Mouse (Mus musculus) neural tube, embryonic 12.5 days (tissue): ENCODE results near the gene Elobl. TPM values are rescaled to one million over a fixed set of nuclear protein-coding genes. Genes with fewer than 3 reads are reported as not detected.
"Not testable (repeated sequence)": the region's sequence is repeated elsewhere in the genome, so short reads cannot be mapped to it uniquely, and the experiment has no call there.

ENCODE experiments used
- ATAC-seq: fragments of 200-750 bp; cut with Nextera tagmentation; 2 replicates; pipeline ENCODE4 v1.8.0; 2017; ENCODE audit warnings: low read depth, mild to moderate bottlenecking, moderate TSS enrichment, moderate library complexity; ENCODE audit not compliant: low FRiP score
- H3K27ac ChIP-seq: fragments of 300-500 bp; sonication (generic); 2 replicates; pipeline ENCODE4 v1.5.1; 2016
- H3K27me3 ChIP-seq: fragments of 300-500 bp; sonication (generic); replicated peaks from 2 replicates; pipeline ENCODE4 v1.6.1; 2016; ENCODE audit warnings: mild to moderate bottlenecking
- H3K36me3 ChIP-seq: fragments of 300-500 bp; sonication (generic); 2 replicates; pipeline ENCODE4 v1.6.1; 2016; ENCODE audit warnings: mild to moderate bottlenecking
- H3K4me1 ChIP-seq: fragments of 300-500 bp; sonication (generic); 2 replicates; pipeline ENCODE4 v1.6.1; 2016
- H3K4me2 ChIP-seq: fragments of 300-500 bp; sonication (generic); replicated peaks from 2 replicates; pipeline ENCODE4 v1.6.1; 2016; ENCODE audit warnings: mild to moderate bottlenecking
- H3K4me3 ChIP-seq: fragments of 300-500 bp; sonication (generic); 2 replicates; pipeline ENCODE4 v1.5.1; 2016
- H3K9ac ChIP-seq: fragments of 300-500 bp; sonication (generic); 2 replicates; pipeline ENCODE4 v1.6.1; 2016; ENCODE audit warnings: mild to moderate bottlenecking
- H3K9me3 ChIP-seq: fragments of 300-500 bp; sonication (generic); 2 replicates; pipeline ENCODE4 v1.6.1; 2016; ENCODE audit warnings: mild to moderate bottlenecking
- WGBS: fragments of 180-500 bp; shearing (Covaris S2); methylation state at CpG from one replicate; pipeline ENCODE4 v1.1.7; 2016; 5-methylcytosine and 5-hydroxymethylcytosine counted together
- polyA plus RNA-seq: library from polyadenylated mRNA; unstranded; fragments of >200 nt; fragmentation: Nextera tagmentation; extraction: Ambion mirVana; gene quantifications from 2 replicates; pipeline ENCODE4 v1.2.1, GENCODE M21; 2016

Elobl gene
- polyA plus RNA-seq, 1 experiment from 2014 or later, result not detected

DNA sequence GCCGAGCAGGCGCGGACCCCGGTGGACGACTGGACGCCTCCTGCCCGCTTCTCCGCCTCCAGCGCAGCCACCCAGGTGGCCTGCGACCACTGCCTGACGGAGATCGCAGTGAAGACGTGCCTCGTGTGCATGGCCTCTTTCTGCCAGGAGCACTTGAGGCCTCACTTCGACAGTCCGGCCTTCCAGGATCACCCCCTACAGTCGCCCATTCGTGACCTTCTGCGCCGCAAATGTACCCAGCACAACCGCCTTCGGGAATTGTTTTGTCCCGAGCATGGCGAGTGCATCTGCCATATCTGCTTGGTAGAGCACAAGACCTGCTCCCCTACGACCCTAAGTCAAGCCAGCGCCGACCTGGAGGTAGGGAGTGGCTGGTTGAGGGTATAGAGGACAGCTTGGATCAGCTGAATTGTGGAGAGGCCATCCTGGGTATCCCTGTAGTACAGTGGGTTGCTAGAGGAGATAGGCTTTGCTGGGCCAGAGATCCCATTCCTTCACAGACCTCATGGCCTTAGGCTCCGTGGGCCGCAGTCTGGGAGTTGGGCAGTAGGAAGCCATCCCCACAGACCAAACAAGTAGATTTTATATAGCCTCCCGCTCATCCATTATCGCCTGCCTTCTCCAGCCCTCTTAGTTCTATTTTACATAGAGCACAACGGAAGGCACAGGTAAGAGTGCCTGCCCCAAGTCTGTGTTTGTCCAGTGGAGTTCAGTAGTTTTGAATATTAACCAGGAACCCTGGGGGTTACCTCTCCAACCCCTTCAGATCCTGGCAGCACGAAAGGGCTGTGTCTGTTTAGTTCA lies 33.2 kb upstream of the Elobl start:
- Histone ChIP-seq H3K27me3 (peaks cover 25% of the 10 kb centered on the region), H3K36me3 (no peaks in the 10 kb centered on the region), H3K9ac (peak overlapping the region; percentile 35; the same call in 1 of the 2 replicates), H3K4me3 (peak overlapping the region; percentile 37), H3K27ac (no peak overlapping the region), H3K9me3 (no peaks in the 10 kb centered on the region), H3K4me2 (peak overlapping the region; percentile 61), H3K4me1 (peaks cover 8% of the 10 kb centered on the region; the same call in 1 of the 2 replicates)
- WGBS, result 27% methylated on average over 33 of the region's 33 CpGs
- ATAC-seq, result no peak

DNA sequence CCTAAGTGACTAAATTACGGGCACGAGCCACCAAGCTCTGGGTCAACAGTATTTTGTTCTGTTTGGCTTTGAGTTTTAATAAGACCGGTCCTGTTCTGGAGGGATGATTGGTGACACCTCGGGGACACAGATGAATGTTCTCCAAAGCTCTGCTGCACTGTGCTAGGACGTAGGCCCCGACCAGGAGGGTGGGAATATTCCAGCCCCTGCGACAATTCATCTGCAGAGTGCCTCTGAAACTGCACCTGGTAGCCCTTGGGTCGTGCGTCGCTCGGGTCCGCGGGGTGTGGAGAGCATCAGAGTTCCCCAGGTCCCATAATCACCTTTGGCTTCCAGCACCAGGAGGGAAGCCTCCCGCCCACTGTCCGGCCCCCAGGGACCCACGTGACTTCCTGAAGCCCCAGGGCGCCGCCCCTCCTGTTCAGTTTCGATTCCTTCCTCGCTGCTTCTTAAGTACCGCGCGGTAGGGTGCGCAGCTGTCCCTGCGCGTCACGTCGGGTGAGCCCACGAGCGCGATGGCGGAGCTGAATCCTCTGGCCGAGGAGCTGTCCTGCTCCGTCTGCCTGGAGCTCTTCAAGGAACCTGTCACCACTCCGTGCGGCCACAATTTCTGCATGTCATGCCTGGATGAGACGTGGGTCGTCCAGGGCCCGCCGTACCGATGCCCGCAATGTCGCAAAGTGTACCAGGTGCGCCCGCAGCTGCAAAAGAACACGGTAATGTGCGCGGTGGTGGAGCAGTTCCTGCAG lies 32.4 kb upstream of the Elobl start, which contains the start of gene Trim25:
Gene Trim25, plus strand, starts transcription at position 403 of the 749 bp plus-strand sequence.
- no peaks in the 10 kb centered on the region for H3K36me3 ChIP-seq
- ATAC-seq, result peak; percentile 50
- peak within 1 kb of the TSS; percentile 35 for H3K9ac ChIP-seq
- peaks cover 8% of the 10 kb centered on the region; the same call in 1 of the 2 replicates for H3K4me1 ChIP-seq
- peaks cover 25% of the 10 kb centered on the region for H3K27me3 ChIP-seq
- H3K9me3 ChIP-seq, result no peaks in the 10 kb centered on the region
- peak within 1 kb of the TSS; percentile 37 for H3K4me3 ChIP-seq
- H3K4me2 ChIP-seq, result peak within 1 kb of the TSS; percentile 61
- WGBS, result 2% methylated on average over 48 of the region's 48 CpGs
- no peak within 1 kb of the TSS for H3K27ac ChIP-seq

DNA sequence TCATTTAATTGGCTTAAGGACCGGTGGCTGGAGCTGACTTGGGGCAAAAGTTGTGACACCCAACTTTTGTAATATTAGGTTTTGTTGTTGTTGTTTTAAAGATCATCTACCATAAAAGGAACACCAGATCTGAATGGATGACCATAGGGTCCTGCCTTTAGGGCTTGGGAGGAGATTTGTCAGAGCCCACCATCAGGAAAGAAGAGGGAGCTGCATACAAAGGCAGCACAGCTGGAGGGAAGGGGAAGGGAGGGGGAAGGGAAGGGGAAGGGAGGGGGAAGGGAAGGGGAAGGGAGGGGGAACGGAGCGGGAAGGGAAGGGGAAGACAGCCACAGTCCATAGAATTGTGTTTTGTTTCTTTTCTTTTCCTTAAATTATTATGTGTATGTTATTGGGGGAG lies 31.7 kb upstream of the Elobl start:
- WGBS, result 14% methylated on average over 3 of the region's 3 CpGs
- no peaks in the 10 kb centered on the region for H3K36me3 ChIP-seq
- ATAC-seq, result no peak

DNA sequence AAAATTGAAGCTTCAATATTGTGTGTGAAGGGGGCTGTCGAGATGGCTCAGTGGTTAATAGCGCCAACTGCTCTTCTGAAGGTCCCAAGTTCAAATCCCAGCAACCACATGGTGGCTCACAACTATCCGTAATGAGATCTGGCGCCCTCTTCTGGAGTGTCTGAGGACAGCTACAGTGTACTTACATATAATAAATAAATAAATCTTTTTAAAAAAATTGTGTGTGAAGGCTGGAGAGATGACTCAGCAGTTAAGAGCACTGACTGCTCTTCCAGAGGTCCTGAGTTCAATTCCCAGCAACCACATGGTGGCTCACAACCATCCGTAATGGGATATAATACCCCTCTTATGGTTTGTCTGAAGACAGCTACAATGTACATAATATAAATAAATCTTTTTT lies 30.6 kb upstream of the Elobl start:
- H3K4me3 ChIP-seq, H3K27ac ChIP-seq, H3K36me3 ChIP-seq, H3K9ac ChIP-seq, H3K4me1 ChIP-seq, H3K4me2 ChIP-seq, H3K9me3 ChIP-seq, ATAC-seq: not testable (repeated sequence)
- peaks cover 25% of the 10 kb centered on the region for H3K27me3 ChIP-seq
- 93% methylated on average over 5 of the region's 5 CpGs for WGBS

More for the DNA sequence above, 31.7 kb upstream of the Elobl start:
- no peak overlapping the region for H3K4me3 ChIP-seq
- no peak overlapping the region for H3K9ac ChIP-seq
- H3K27ac ChIP-seq, result no peak overlapping the region
- H3K4me1 ChIP-seq, result peaks cover 8% of the 10 kb centered on the region; the same call in 1 of the 2 replicates
- no peaks in the 10 kb centered on the region for H3K9me3 ChIP-seq
- no peak overlapping the region for H3K4me2 ChIP-seq
- peaks cover 25% of the 10 kb centered on the region for H3K27me3 ChIP-seq

DNA sequence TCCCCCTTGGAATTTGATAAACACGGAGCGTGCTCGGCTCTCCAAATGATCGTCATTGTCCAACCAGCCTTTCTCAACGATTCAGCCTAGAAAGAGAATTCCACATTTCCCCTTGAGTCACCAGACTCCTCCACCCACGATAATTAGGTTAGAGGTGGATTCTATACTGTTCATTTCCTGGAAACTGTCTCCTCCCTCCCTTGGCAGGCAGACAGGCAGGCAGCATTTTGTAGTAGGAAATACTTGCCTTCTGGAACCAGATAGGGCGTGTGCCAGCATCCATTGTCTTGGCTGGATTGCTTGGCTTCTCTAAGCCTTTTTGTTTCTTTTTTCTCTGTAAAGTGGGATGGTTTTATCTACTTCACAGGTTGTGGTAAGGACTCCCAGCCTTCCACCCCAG lies 29.7 kb upstream of the Elobl start:
- 83% methylated on average over 7 of the region's 7 CpGs for WGBS
- Histone ChIP-seq H3K27me3 (peaks cover 25% of the 10 kb centered on the region), H3K4me1 (peaks cover 8% of the 10 kb centered on the region; the same call in 1 of the 2 replicates), H3K36me3 (peaks cover 1% of the 10 kb centered on the region; the same call in 1 of the 2 replicates), H3K9me3 (no peaks in the 10 kb centered on the region), H3K4me2 (no peak overlapping the region), H3K4me3 (no peak overlapping the region), H3K9ac (no peak overlapping the region), H3K27ac (no peak overlapping the region)
- ATAC-seq, result no peak

DNA sequence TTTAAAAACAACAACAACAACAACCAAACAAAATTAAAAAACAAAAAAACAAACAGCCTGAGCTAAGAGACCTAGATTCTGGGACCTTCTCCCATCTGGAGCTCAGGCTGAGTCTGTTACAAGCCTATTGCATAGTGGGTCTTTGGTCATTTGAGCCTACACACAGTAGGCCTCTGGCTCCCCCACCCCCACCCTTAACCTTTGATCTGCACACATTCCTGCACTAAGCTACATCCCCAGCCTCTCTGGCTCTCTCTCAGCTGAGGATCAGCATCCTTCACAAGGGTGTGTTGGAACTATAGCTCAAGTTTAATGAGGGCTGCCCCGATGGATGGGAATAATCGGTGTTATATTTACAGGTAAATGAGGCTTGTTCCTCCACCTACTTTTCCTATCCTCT lies 28.9 kb upstream of the Elobl start:
- H3K9ac ChIP-seq, result no peak overlapping the region
- WGBS, result 92% methylated on average over 2 of the region's 2 CpGs
- no peak for ATAC-seq
- no peaks in the 10 kb centered on the region for H3K9me3 ChIP-seq
- H3K36me3 ChIP-seq, result peaks cover 9% of the 10 kb centered on the region
- H3K4me3 ChIP-seq, result no peak overlapping the region
- H3K27ac ChIP-seq, result no peak overlapping the region
- H3K4me1 ChIP-seq, result peaks cover 8% of the 10 kb centered on the region; the same call in 1 of the 2 replicates
- peaks cover 25% of the 10 kb centered on the region for H3K27me3 ChIP-seq
- no peak overlapping the region for H3K4me2 ChIP-seq

DNA sequence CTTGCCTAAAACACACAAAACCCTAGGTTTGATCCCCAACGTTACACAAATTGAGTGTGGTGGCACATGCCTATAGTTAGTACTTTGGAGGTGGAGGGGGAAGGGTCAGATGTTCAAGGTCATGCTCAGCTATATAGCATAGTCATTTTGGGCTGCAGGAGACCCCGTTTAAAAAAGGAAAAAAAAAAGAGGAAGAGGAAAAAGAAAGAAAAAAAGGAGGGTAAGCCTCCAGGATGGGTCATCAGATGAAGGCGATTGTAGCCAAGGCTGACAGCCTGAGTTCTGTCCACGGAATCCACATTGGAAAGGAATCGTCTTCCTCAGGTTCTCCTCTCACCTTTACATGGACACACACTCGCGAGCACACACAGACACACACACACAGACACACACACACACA lies 27.8 kb upstream of the Elobl start:
- Histone ChIP-seq H3K4me2 (no peak overlapping the region), H3K9ac (no peak overlapping the region), H3K27me3 (peaks cover 14% of the 10 kb centered on the region), H3K4me1 (peaks cover 6% of the 10 kb centered on the region; the same call in 1 of the 2 replicates), H3K27ac (no peak overlapping the region), H3K9me3 (no peaks in the 10 kb centered on the region), H3K36me3 (peaks cover 10% of the 10 kb centered on the region), H3K4me3 (no peak overlapping the region)
- no peak for ATAC-seq
- 91% methylated on average over 7 of the region's 7 CpGs for WGBS

DNA sequence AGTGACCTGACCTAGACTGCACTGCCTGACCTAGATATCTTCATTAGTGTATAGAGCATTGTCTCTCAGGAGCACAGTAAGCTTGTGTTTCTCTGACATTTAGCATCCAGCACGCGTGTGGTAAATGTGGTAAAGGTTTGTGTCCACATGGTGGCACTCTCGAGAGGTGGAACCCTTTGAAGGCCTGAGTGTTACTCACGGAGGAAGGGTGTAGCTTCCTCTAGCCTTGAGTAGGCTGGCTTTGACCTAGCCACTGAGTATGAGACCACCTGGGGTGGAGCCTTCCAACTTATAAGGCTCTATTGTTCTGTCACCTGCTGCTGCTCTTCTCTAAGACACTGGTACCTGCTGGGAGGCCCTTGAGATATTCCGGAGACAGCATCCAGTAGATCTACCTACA lies 26.9 kb upstream of the Elobl start:
- Histone ChIP-seq H3K27me3 (peaks cover 6% of the 10 kb centered on the region; the same call in 1 of the 2 replicates), H3K4me3 (no peak overlapping the region), H3K4me2 (no peak overlapping the region), H3K36me3 (peaks cover 14% of the 10 kb centered on the region), H3K9me3 (no peaks in the 10 kb centered on the region), H3K4me1 (no peaks in the 10 kb centered on the region), H3K27ac (no peak overlapping the region), H3K9ac (no peak overlapping the region)
- ATAC-seq, result no peak
- 15% methylated on average over 5 of the region's 5 CpGs for WGBS

DNA sequence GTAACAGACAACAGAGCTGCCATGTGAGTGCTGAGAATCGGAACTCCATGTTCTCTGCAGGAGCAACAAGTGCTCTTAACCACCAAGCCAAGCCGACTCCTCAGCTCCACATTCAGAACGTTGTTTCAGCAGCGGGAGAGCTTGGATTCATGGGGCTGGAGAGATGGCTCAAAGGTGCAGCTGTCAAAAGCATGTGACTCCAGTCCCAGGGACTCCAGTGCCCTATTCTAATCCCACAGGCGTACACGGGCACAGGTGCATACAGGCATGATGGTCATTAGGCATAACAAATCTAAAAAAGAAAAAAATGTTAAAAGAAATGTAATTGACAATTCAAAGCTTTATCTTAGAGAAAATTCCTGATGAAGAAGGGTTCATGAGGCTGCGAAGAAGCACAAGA lies 26.5 kb upstream of the Elobl start:
- H3K9me3 ChIP-seq, result no peaks in the 10 kb centered on the region
- H3K27me3 ChIP-seq, result 0 out of 2 replicates have a peak, but pooled peaks cover 2% of the 10 kb centered on the region
- H3K4me1 ChIP-seq, result no peaks in the 10 kb centered on the region
- H3K36me3 ChIP-seq, result peaks cover 17% of the 10 kb centered on the region
- no peak overlapping the region for H3K27ac ChIP-seq
- H3K4me2 ChIP-seq, result no peak overlapping the region
- no peak for ATAC-seq
- H3K4me3 ChIP-seq, result no peak overlapping the region
- no peak overlapping the region for H3K9ac ChIP-seq
- WGBS, result 51% methylated on average over 7 of the region's 7 CpGs

DNA sequence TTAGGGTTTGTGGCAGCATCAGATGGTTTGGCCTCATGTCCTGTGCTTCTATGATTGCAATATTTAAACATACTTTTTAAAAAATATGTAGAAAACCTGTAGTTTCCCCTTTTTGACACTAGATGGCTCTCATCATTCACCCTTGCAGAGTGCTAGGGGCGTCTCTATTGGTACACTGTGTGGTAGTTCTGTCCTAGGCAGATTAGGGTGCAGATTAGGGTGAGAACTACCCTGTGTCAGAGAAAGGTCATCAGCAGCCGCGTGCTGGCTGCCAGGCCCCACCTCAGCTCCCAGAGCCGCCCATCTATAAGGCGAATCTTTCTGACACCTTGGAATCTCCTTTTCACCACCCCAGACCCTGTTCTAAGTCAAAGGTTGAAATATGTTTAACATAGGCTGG lies 22.8 kb upstream of the Elobl start:
- 74% methylated on average over 5 of the region's 5 CpGs for WGBS
- H3K27me3 ChIP-seq, result no peaks in the 10 kb centered on the region
- H3K9me3 ChIP-seq, result no peaks in the 10 kb centered on the region
- no peak overlapping the region for H3K9ac ChIP-seq
- H3K4me3 ChIP-seq, result no peak overlapping the region
- no peak overlapping the region for H3K27ac ChIP-seq
- no peak overlapping the region for H3K4me2 ChIP-seq
- no peaks in the 10 kb centered on the region for H3K4me1 ChIP-seq
- H3K36me3 ChIP-seq, result peaks cover 43% of the 10 kb centered on the region
- no peak for ATAC-seq

DNA sequence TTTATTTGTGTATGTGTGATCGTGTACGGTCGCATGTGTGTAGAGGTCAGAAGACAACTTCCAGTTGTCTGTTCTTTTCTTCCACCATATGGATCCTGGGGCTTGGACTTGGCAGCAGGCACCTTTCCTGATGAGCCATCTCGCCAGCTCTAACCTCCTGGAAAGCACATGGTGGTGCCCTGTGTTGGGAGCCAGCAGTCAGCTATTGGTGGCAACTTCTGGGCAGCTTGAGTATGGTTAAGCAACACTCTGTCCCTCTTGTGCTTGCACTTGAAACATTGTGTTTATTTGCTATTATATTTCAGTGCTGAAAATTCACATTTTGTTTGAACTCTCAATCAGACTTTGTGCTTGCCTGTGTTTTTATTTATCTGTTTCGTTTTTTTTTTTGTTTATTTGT lies 22.2 kb upstream of the Elobl start:
- H3K27ac ChIP-seq, result no peak overlapping the region
- H3K9ac ChIP-seq, result no peak overlapping the region
- no peak for ATAC-seq
- no peaks in the 10 kb centered on the region for H3K27me3 ChIP-seq
- no peaks in the 10 kb centered on the region for H3K4me1 ChIP-seq
- H3K36me3 ChIP-seq, result peaks cover 49% of the 10 kb centered on the region
- no peak overlapping the region for H3K4me2 ChIP-seq
- no peaks in the 10 kb centered on the region for H3K9me3 ChIP-seq
- H3K4me3 ChIP-seq, result no peak overlapping the region
- 81% methylated on average over 5 of the region's 5 CpGs for WGBS

DNA sequence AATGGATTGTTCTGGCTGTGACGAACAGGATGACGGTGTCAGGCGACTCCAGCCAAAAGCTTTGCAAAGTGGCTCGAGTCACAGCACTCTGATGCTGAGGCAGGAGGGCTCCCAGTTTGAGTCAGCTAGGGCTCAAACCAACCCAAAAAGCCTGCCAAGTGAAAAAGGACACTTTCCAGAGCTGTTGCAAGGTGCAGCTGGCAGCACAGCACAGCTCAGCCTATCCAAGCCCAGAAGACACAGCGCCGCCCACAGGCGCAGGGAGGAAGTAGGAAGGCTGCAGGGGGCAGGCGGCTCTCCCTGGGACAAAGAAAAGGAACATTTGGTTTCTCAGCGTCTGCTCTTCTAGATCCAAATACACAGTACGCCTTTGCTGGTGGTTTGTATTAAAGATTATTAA lies 19.9 kb upstream of the Elobl start:
- H3K9me3 ChIP-seq, result no peaks in the 10 kb centered on the region
- H3K4me3 ChIP-seq, result no peak overlapping the region
- ATAC-seq, result no peak
- no peak overlapping the region for H3K9ac ChIP-seq
- H3K36me3 ChIP-seq, result peaks cover 69% of the 10 kb centered on the region
- WGBS, result 89% methylated on average over 10 of the region's 10 CpGs
- no peaks in the 10 kb centered on the region for H3K4me1 ChIP-seq
- H3K27me3 ChIP-seq, result no peaks in the 10 kb centered on the region
- no peak overlapping the region for H3K27ac ChIP-seq
- H3K4me2 ChIP-seq, result no peak overlapping the region
